Mouse (Mus musculus) limb, embryonic 11.5 days (tissue): ENCODE data around the gene Micu2. TPM values are rescaled to one million over a fixed set of nuclear protein-coding genes. Genes with fewer than 3 reads are reported as not detected.

Source experiments
- ATAC-seq: fragments of 200-750 bp; cut with Nextera tagmentation; 2 replicates; pipeline ENCODE4 v1.8.0; 2017; ENCODE audit warnings: low read depth; ENCODE audit not compliant: insufficient number of reproducible peaks, low FRiP score, low TSS enrichment
- DNase-seq: peaks from one replicate; pipeline ENCODE4 v3.0.0-alpha.2; 2015; ENCODE audit warnings: low spot score
- H3K27ac ChIP-seq: fragments of 300-500 bp; sonication (generic); replicated peaks from 2 replicates; pipeline ENCODE4 v1.5.1; 2014; ENCODE audit warnings: low read depth, mild to moderate bottlenecking, low read length
- H3K27me3 ChIP-seq: fragments of 300-500 bp; sonication (generic); 2 replicates; pipeline ENCODE4 v1.6.1; 2014; ENCODE audit warnings: mild to moderate bottlenecking, low read length, mixed read lengths; ENCODE audit not compliant: control insufficient read depth, insufficient read depth
- H3K36me3 ChIP-seq: fragments of 300-500 bp; sonication (generic); 2 replicates; pipeline ENCODE4 v1.6.1; 2014; ENCODE audit warnings: mild to moderate bottlenecking, low read length, moderate library complexity, mixed read lengths; ENCODE audit not compliant: control insufficient read depth, insufficient read depth
- H3K4me1 ChIP-seq: fragments of 300-500 bp; sonication (generic); 2 replicates; pipeline ENCODE4 v1.6.1; 2014; ENCODE audit warnings: low read length, mixed read lengths; ENCODE audit not compliant: control insufficient read depth, insufficient read depth
- H3K4me2 ChIP-seq: fragments of 300-500 bp; sonication (generic); 2 replicates; pipeline ENCODE4 v1.6.1; 2014; ENCODE audit warnings: low read depth, mild to moderate bottlenecking, moderate library complexity; ENCODE audit not compliant: severe bottlenecking
- H3K4me3 ChIP-seq: fragments of 300-500 bp; sonication (generic); 2 replicates; pipeline ENCODE4 v1.5.1; 2014; ENCODE audit warnings: low read depth, low read length
- H3K9ac ChIP-seq: fragments of 300-500 bp; sonication (generic); 2 replicates; pipeline ENCODE4 v1.6.1; 2014; ENCODE audit warnings: mild to moderate bottlenecking, low read length
- H3K9me3 ChIP-seq: fragments of 300-500 bp; sonication (generic); 2 replicates; pipeline ENCODE4 v1.6.1; 2016; ENCODE audit warnings: low read length; ENCODE audit not compliant: control insufficient read depth
- WGBS: fragments of 180-500 bp; shearing (Covaris S2); extraction: QIAGEN DNeasy Blood & Tissue Kit; methylation state at CpG from one replicate; pipeline ENCODE4 v1.1.7; 2014; 5-methylcytosine and 5-hydroxymethylcytosine counted together
- polyA plus RNA-seq: library from polyadenylated mRNA; unstranded; fragments of >200 nt; fragmentation: Nextera tagmentation; extraction: Ambion mirVana; gene quantifications from 2 replicates; pipeline ENCODE4 v1.2.1, GENCODE M21; 2014

Gene Micu2
- polyA plus RNA-seq, 1 experiment from 2014 or later = 53.8 TPM

- H3K4me2 ChIP-seq = no peak overlapping the region
- WGBS = 92% methylated on average over 3 of the region's 3 CpGs
- no peak overlapping the region for H3K27ac ChIP-seq
- H3K4me1 ChIP-seq = no peaks in the 10 kb centered on the region
- no peaks in the 10 kb centered on the region for H3K27me3 ChIP-seq
- ATAC-seq = no peak
- H3K4me3 ChIP-seq = no peak overlapping the region
- no peaks in the 10 kb centered on the region for H3K9me3 ChIP-seq
- no peak overlapping the region for H3K9ac ChIP-seq
- H3K36me3 ChIP-seq = no peaks in the 10 kb centered on the region
- DNase-seq = no peak
Measured at GRCm38 (mm10) chr14:57883341-57883740, 115.7 kb downstream of the Micu2 start.

GRCm38 (mm10) chr14:57882720-57883119 is 116.3 kb downstream of the Micu2 start:
- no peak overlapping the region for H3K27ac ChIP-seq
- ATAC-seq (no peak), DNase-seq (no peak)
- WGBS = 81% methylated on average over 4 of the region's 4 CpGs
- H3K9ac ChIP-seq = no peak overlapping the region
- H3K36me3 ChIP-seq = no peaks in the 10 kb centered on the region
- no peaks in the 10 kb centered on the region for H3K9me3 ChIP-seq
- no peaks in the 10 kb centered on the region for H3K27me3 ChIP-seq
- no peaks in the 10 kb centered on the region for H3K4me1 ChIP-seq
- no peak overlapping the region for H3K4me3 ChIP-seq
- no peak overlapping the region for H3K4me2 ChIP-seq

GRCm38 (mm10) chr14:57881793-57882192 is 117.3 kb downstream of the Micu2 start:
- H3K4me3 ChIP-seq = no peak overlapping the region
- no peak overlapping the region for H3K27ac ChIP-seq
- DNase-seq = no peak
- ATAC-seq = no peak
- H3K36me3 ChIP-seq = no peaks in the 10 kb centered on the region
- no peaks in the 10 kb centered on the region for H3K9me3 ChIP-seq
- no peaks in the 10 kb centered on the region for H3K27me3 ChIP-seq
- WGBS = 67% methylated on average over 4 of the region's 4 CpGs
- no peak overlapping the region for H3K4me2 ChIP-seq
- H3K9ac ChIP-seq = no peak overlapping the region
- no peaks in the 10 kb centered on the region for H3K4me1 ChIP-seq

GRCm38 (mm10) chr14:57881074-57881473 is 118.0 kb downstream of the Micu2 start:
- no peaks in the 10 kb centered on the region for H3K4me1 ChIP-seq
- no peaks in the 10 kb centered on the region for H3K36me3 ChIP-seq
- no peak for ATAC-seq
- no peak overlapping the region for H3K4me3 ChIP-seq
- H3K27ac ChIP-seq = no peak overlapping the region
- H3K9ac ChIP-seq = no peak overlapping the region
- no peaks in the 10 kb centered on the region for H3K9me3 ChIP-seq
- no peaks in the 10 kb centered on the region for H3K27me3 ChIP-seq
- DNase-seq = no peak
- no peak overlapping the region for H3K4me2 ChIP-seq

GRCm38 (mm10) chr14:57877921-57878320 is 121.1 kb downstream of the Micu2 start:
- DNase-seq = no peak
- H3K27me3 ChIP-seq = no peaks in the 10 kb centered on the region
- no peak for ATAC-seq
- H3K36me3 ChIP-seq = no peaks in the 10 kb centered on the region; the same call in 1 of the 2 replicates
- H3K4me2 ChIP-seq = no peak overlapping the region
- H3K9me3 ChIP-seq = no peaks in the 10 kb centered on the region
- H3K27ac ChIP-seq = no peak overlapping the region
- 96% methylated on average over 9 of the region's 9 CpGs for WGBS
- no peak overlapping the region for H3K9ac ChIP-seq
- H3K4me3 ChIP-seq = no peak overlapping the region
- no peaks in the 10 kb centered on the region for H3K4me1 ChIP-seq

GRCm38 (mm10) chr14:57866676-57867276 is 132.3 kb downstream of the Micu2 start:
- Histone ChIP-seq H3K4me3 (no peak overlapping the region), H3K9me3 (no peaks in the 10 kb centered on the region), H3K4me1 (no peaks in the 10 kb centered on the region), H3K36me3 (peaks cover 5% of the 10 kb centered on the region; the same call in 1 of the 2 replicates), H3K27ac (no peak overlapping the region), H3K27me3 (no peaks in the 10 kb centered on the region), H3K4me2 (no peak overlapping the region), H3K9ac (no peak overlapping the region)
- ATAC-seq (no peak), DNase-seq (no peak)
- WGBS = 92% methylated on average over 3 of the region's 3 CpGs

Other genes with a start within 250 kb of the Micu2 start
- 19.4 and 20.1 TPM in 2 replicates for gene Lats2, start 240.9 kb downstream of the Micu2 start, polyA plus RNA-seq
- 26.7 and 30.1 TPM in 2 replicates for gene Sap18, start 201.1 kb downstream of the Micu2 start, polyA plus RNA-seq
- gene Ska3, start 173.1 kb downstream of the Micu2 start, polyA plus RNA-seq = 59.1 and 61.0 TPM in 2 replicates
- 124 and 125 TPM in 2 replicates for gene Mrpl57, start 173.0 kb downstream of the Micu2 start, polyA plus RNA-seq
- gene Zdhhc20, start 109.0 kb downstream of the Micu2 start, polyA plus RNA-seq = 61.6 and 63.5 TPM in 2 replicates
- gene Fgf9, start 71.3 kb upstream of the Micu2 start, polyA plus RNA-seq = 9.4 and 11.6 TPM in 2 replicates